Mouse (Mus musculus) midbrain, embryonic 12.5 days (tissue): ENCODE measurements around the gene Slc22a29. TPM values are rescaled to one million over a fixed set of nuclear protein-coding genes. Genes with fewer than 3 reads are reported as not detected.
A peak's percentile ranks its signal among the peaks of the same experiment; 100 is the strongest.
"Not testable (repeated sequence)": the region's sequence is repeated elsewhere in the genome, so short reads cannot be mapped to it uniquely, and the experiment has no call there.

Experiments
- ATAC-seq: fragments of 200-750 bp; cut with Nextera tagmentation; 2 replicates; pipeline ENCODE4 v1.8.0; 2017; ENCODE audit warnings: low read depth, moderate TSS enrichment, moderate library complexity; ENCODE audit not compliant: low FRiP score
- H3K27ac ChIP-seq: fragments of 300-500 bp; sonication (generic); replicated peaks from 2 replicates; pipeline ENCODE4 v1.5.1; 2016; ENCODE audit warnings: mild to moderate bottlenecking
- H3K27me3 ChIP-seq: fragments of 300-500 bp; sonication (generic); 2 replicates; pipeline ENCODE4 v1.6.1; 2016; ENCODE audit warnings: mild to moderate bottlenecking
- H3K36me3 ChIP-seq: fragments of 300-500 bp; sonication (generic); 2 replicates; pipeline ENCODE4 v1.6.1; 2016
- H3K4me1 ChIP-seq: fragments of 300-500 bp; sonication (generic); 2 replicates; pipeline ENCODE4 v1.6.1; 2016
- H3K4me2 ChIP-seq: fragments of 300-500 bp; sonication (generic); replicated peaks from 2 replicates; pipeline ENCODE4 v1.6.1; 2016; ENCODE audit warnings: mild to moderate bottlenecking, moderate library complexity
- H3K4me3 ChIP-seq: fragments of 300-500 bp; sonication (generic); 2 replicates; pipeline ENCODE4 v1.5.1; 2016; ENCODE audit warnings: mild to moderate bottlenecking
- H3K9ac ChIP-seq: fragments of 300-500 bp; sonication (generic); replicated peaks from 2 replicates; pipeline ENCODE4 v1.6.1; 2016; ENCODE audit warnings: mild to moderate bottlenecking, moderate library complexity
- H3K9me3 ChIP-seq: fragments of 300-500 bp; sonication (generic); 2 replicates; pipeline ENCODE4 v1.6.1; 2016; ENCODE audit warnings: mild to moderate bottlenecking
- WGBS: fragments of 180-500 bp; shearing (Covaris S2); methylation state at CpG from one replicate; pipeline ENCODE4 v1.1.7; 2016; 5-methylcytosine and 5-hydroxymethylcytosine counted together
- polyA plus RNA-seq: library from polyadenylated mRNA; unstranded; fragments of >200 nt; fragmentation: Nextera tagmentation; extraction: Ambion mirVana; gene quantifications from 2 replicates; pipeline ENCODE4 v1.2.1, GENCODE M21; 2016

Gene Slc22a29
- polyA plus RNA-seq, result 0.19 TPM in 1 of 2 replicates, not detected in the other

DNA sequence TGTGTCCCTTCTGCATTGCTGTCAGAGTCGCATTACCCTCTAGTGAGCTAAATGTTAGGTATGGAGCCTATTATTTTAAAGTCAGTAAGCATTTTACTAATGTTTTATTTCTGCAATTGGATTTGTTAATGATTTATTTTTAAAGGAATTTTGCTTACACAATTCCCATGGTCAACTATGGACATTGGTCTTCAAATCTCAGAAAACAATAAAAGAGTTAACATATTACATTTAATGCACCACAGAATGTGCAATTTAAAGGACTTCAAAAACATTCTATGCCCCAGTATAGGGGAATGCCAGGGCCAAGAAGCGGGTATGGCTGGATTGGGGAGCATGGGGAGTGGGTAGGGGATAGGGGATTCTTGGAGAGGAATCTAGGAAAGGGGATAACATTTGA is at the start of gene Slc22a29:
Slc22a29 (minus strand) TSS at position 101 of the 400 bp plus-strand sequence.
- Histone ChIP-seq H3K9ac (no peak within 1 kb of the TSS), H3K4me1 (no peaks in the 10 kb centered on the region), H3K27me3 (no peaks in the 10 kb centered on the region), H3K36me3 (no peaks in the 10 kb centered on the region), H3K27ac (no peak within 1 kb of the TSS), H3K9me3 (peaks cover 12% of the 10 kb centered on the region; the same call in 1 of the 2 replicates), H3K4me3 (no peak within 1 kb of the TSS), H3K4me2 (no peak within 1 kb of the TSS)
- WGBS, result 80% methylated on average over 2 of the region's 2 CpGs
- no peak for ATAC-seq

GRCm38 (mm10) chr19:8265324-8265723 is 46.6 kb upstream of the Slc22a29 start:
- H3K9me3 ChIP-seq, result peaks cover 4% of the 10 kb centered on the region; the same call in 1 of the 2 replicates
- H3K27ac ChIP-seq, result no peak overlapping the region
- no peak overlapping the region for H3K9ac ChIP-seq
- no peak overlapping the region for H3K4me3 ChIP-seq
- H3K4me1 ChIP-seq, result no peaks in the 10 kb centered on the region
- H3K4me2 ChIP-seq, result no peak overlapping the region
- H3K36me3 ChIP-seq, result no peaks in the 10 kb centered on the region
- no peak for ATAC-seq
- H3K27me3 ChIP-seq, result no peaks in the 10 kb centered on the region
- 79% methylated on average over 3 of the region's 3 CpGs for WGBS

GRCm38 (mm10) chr19:8252705-8253037 is 34.0 kb upstream of the Slc22a29 start:
- WGBS, result 40% methylated on average over 3 of the region's 3 CpGs
- H3K36me3 ChIP-seq, result no peaks in the 10 kb centered on the region
- ATAC-seq, result peak; percentile 59
- H3K27me3 ChIP-seq, result no peaks in the 10 kb centered on the region
- peak overlapping the region; percentile 63 for H3K4me2 ChIP-seq
- no peaks in the 10 kb centered on the region for H3K4me1 ChIP-seq
- H3K27ac ChIP-seq, result no peak overlapping the region
- H3K4me3 ChIP-seq, result peak overlapping the region; percentile 56
- H3K9me3 ChIP-seq, result peaks cover 15% of the 10 kb centered on the region
- peak overlapping the region; percentile 54; the same call in 1 of the 2 replicates for H3K9ac ChIP-seq

- H3K4me1 ChIP-seq, result no peaks in the 10 kb centered on the region
- 16% methylated on average over 54 of the region's 58 CpGs for WGBS
- ATAC-seq, result peak; percentile 96
Measured at GRCm38 (mm10) chr19:8251896-8252704, 33.4 kb upstream of the Slc22a29 start.

GRCm38 (mm10) chr19:8228916-8229315 is 10.2 kb upstream of the Slc22a29 start:
- ATAC-seq, result no peak

More at GRCm38 (mm10) chr19:8251896-8252704, 33.4 kb upstream of the Slc22a29 start:
- no peaks in the 10 kb centered on the region for H3K27me3 ChIP-seq
- H3K4me2 ChIP-seq, result peak overlapping the region; percentile 63
- peaks cover 11% of the 10 kb centered on the region for H3K9me3 ChIP-seq
- H3K9ac ChIP-seq, result peak overlapping the region; percentile 54
- H3K36me3 ChIP-seq, result no peaks in the 10 kb centered on the region
- H3K27ac ChIP-seq, result peak overlapping the region; percentile 12; the same call in 1 of the 2 replicates
- peak overlapping the region; percentile 56 for H3K4me3 ChIP-seq

GRCm38 (mm10) chr19:8148787-8149523 is 69.7 kb downstream of the Slc22a29 start:
- H3K27ac ChIP-seq, result no peak overlapping the region
- no peaks in the 10 kb centered on the region for H3K4me1 ChIP-seq
- no peak for ATAC-seq
- WGBS, result 55% methylated on average over 2 of the region's 2 CpGs
- H3K36me3 ChIP-seq, result no peaks in the 10 kb centered on the region
- H3K9ac ChIP-seq, result no peak overlapping the region
- peaks cover 27% of the 10 kb centered on the region for H3K9me3 ChIP-seq
- no peak overlapping the region for H3K4me3 ChIP-seq
- no peak overlapping the region for H3K4me2 ChIP-seq
- H3K27me3 ChIP-seq, result no peaks in the 10 kb centered on the region

More at GRCm38 (mm10) chr19:8228916-8229315, 10.2 kb upstream of the Slc22a29 start:
- no peaks in the 10 kb centered on the region for H3K4me1 ChIP-seq
- no peaks in the 10 kb centered on the region for H3K27me3 ChIP-seq
- no peak overlapping the region for H3K27ac ChIP-seq
- H3K36me3 ChIP-seq, result no peaks in the 10 kb centered on the region
- no peak overlapping the region for H3K4me2 ChIP-seq
- no peak overlapping the region for H3K4me3 ChIP-seq
- peaks cover 14% of the 10 kb centered on the region for H3K9me3 ChIP-seq
- no peak overlapping the region for H3K9ac ChIP-seq

DNA sequence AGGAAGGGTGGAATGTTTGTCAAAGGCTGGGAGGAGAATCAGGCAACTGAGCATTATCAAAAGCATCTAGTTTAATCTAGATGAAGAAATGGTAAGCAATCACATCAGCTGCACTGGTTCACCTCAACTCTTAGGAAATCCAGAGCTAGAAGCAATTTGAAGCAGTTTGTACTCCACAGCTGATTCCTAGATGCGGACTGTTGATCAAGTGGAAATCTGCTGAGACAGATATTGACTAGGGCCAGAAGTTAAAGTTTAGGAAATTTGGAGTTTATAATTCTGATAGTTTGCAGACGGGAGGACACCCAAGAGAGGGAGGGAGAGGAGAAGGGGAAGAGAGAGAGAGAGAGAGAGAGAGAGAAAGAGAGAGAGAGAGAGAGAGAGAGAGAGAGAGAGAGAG is 76.0 kb downstream of the Slc22a29 start:
- not testable (repeated sequence) for ATAC-seq, H3K27ac ChIP-seq, H3K27me3 ChIP-seq, H3K4me3 ChIP-seq, H3K4me1 ChIP-seq, H3K4me2 ChIP-seq, H3K9ac ChIP-seq, H3K36me3 ChIP-seq
- H3K9me3 ChIP-seq, result peaks cover 14% of the 10 kb centered on the region; the same call in 1 of the 2 replicates
- 87% methylated on average over 2 of the region's 2 CpGs for WGBS

- H3K36me3 ChIP-seq, H3K27ac ChIP-seq, H3K4me3 ChIP-seq, H3K27me3 ChIP-seq, H3K4me1 ChIP-seq, H3K4me2 ChIP-seq, H3K9ac ChIP-seq, ATAC-seq: not testable (repeated sequence)
- WGBS, result 77% methylated on average over 14 of the region's 14 CpGs
- peaks cover 13% of the 10 kb centered on the region; the same call in 1 of the 2 replicates for H3K9me3 ChIP-seq
Measured at GRCm38 (mm10) chr19:8134127-8134841, 84.4 kb downstream of the Slc22a29 start.

- H3K27ac ChIP-seq, H3K4me1 ChIP-seq, H3K9ac ChIP-seq, H3K36me3 ChIP-seq, H3K4me2 ChIP-seq, H3K4me3 ChIP-seq, H3K27me3 ChIP-seq, ATAC-seq: not testable (repeated sequence)
- peaks cover 18% of the 10 kb centered on the region; the same call in 1 of the 2 replicates for H3K9me3 ChIP-seq
- 91% methylated on average over 2 of the region's 3 CpGs for WGBS
Measured at GRCm38 (mm10) chr19:8131881-8132280, 86.8 kb downstream of the Slc22a29 start, which contains the start of gene Slc22a28. TSS of gene Slc22a28 (minus strand) at chr19:8131982.
